Mouse (Mus musculus): ENCODE data around the gene Pld6. TPM values are rescaled to one million over a fixed set of nuclear protein-coding genes. Genes with fewer than 3 reads are reported as not detected.

The Pld6 gene
- total and polyA plus RNA-seq, 3 experiments: 3.1 to 5.5 TPM; not detected in 1

GRCm38 (mm10) chr11:59810480-59811158 is 23.2 kb upstream of the Pld6 start (continued):
- peak in 1 of 2 experiments; percentile 41; a peak in 1 of 4 replicates for TF ChIP-seq EP300 (IDR thresholded peaks at IDR 0.05; ENCODE audit: low read depth in 1 of 2, low read length in 2 of 2)
- peak; percentile 31; the same call in 1 of the 2 replicates for TF ChIP-seq HCFC1 (IDR thresholded peaks at IDR 0.05; ENCODE audit: low read depth, low read length)
- no peak for TF ChIP-seq JUND (IDR thresholded peaks at IDR 0.05; ENCODE audit: low read depth, low read length)
- TF ChIP-seq ZNF384 (IDR thresholded peaks at IDR 0.05; ENCODE audit: low read depth, low read length): no peak

GRCm38 (mm10) chr11:59809670-59810474 is 22.4 kb upstream of the Pld6 start, which contains the start of gene Flcn:
Flcn (minus strand) TSS chr11:59810016.
- Histone ChIP-seq H3K36me3 (ENCODE audit: control insufficient read depth in 1 of 2, insufficient read depth in 2 of 2, low read length in 2 of 2) (peaks cover 0 to 7% of the 10 kb centered on the region in 2 experiments; a peak in 3 of 4 replicates), H3K79me2 (ENCODE audit: control insufficient read depth, insufficient read depth, low read length, poor library complexity) (peaks cover 17% of the 10 kb centered on the region), H3K9ac (ENCODE audit: control insufficient read depth, low read depth, low read length, poor library complexity, severe bottlenecking) (peak within 1 kb of the TSS; percentile 96), H3K4me3 (ENCODE audit: control insufficient read depth in 1 of 2, insufficient read depth in 1 of 2, low read depth in 2 of 2, low read length in 2 of 2) (peak within 1 kb of the TSS; percentile 64 to 88), H3K27me3 (ENCODE audit: control insufficient read depth in 1 of 2, insufficient read depth in 2 of 2, low read length in 2 of 2) (no peaks in the 10 kb centered on the region), H3K4me1 (ENCODE audit: control insufficient read depth in 1 of 2, insufficient read depth in 2 of 2, low read length in 2 of 2) (peaks cover 3 to 12% of the 10 kb centered on the region in 2 experiments; a peak in 3 of 4 replicates), H3K27ac (ENCODE audit: control insufficient read depth, low read depth, low read length) (peak within 1 kb of the TSS; percentile 94), H3K9me3 (replicated peaks; ENCODE audit: insufficient read depth, low read length) (no peaks in the 10 kb centered on the region)
- DNase-seq (ENCODE audit: low read depth, low spot score): peak; percentile 97
- TF ChIP-seq TCF12 (IDR thresholded peaks at IDR 0.05; ENCODE audit: low read depth, low read length) (peak; percentile 69), HCFC1 (IDR thresholded peaks at IDR 0.05; ENCODE audit: low read depth, low read length) (peak; percentile 87), NRF1 (IDR thresholded peaks at IDR 0.05; ENCODE audit: insufficient read depth, low read depth, low read length, poor library complexity, severe bottlenecking) (peak; percentile 88), ZC3H11A (IDR thresholded peaks at IDR 0.05; ENCODE audit: low read depth, low read length) (no peak), POLR2AphosphoS5 (IDR thresholded peaks at IDR 0.05; ENCODE audit: borderline replicate concordance, low read depth, low read length) (no peak), GABPA (IDR thresholded peaks at IDR 0.05; ENCODE audit: low read depth, low read length) (no peak; the same call in 1 of the 2 replicates), TAL1 (IDR thresholded peaks at IDR 0.05; ENCODE audit: low read length) (no peak), ZMIZ1 (IDR thresholded peaks at IDR 0.05; ENCODE audit: low read depth, low read length) (peak; percentile 96), GATA1 (IDR thresholded peaks at IDR 0.05; ENCODE audit: low read depth, low read length) (peak; percentile 32; the same call in 1 of the 2 replicates), CTCF (IDR thresholded peaks at IDR 0.05 in 2 of 3, conservative IDR thresholded peaks at IDR 0.05 in 1 of 3; ENCODE audit: control insufficient read depth in 1 of 3, insufficient read depth in 1 of 3, low read depth in 2 of 3, low read length in 3 of 3, poor library complexity in 1 of 3, severe bottlenecking in 1 of 3) (no peak), SMC3 (IDR thresholded peaks at IDR 0.05; ENCODE audit: low read depth, low read length) (no peak), POLR2AphosphoS2 (IDR thresholded peaks at IDR 0.05; ENCODE audit: low read length) (peak; percentile 95), CHD2 (IDR thresholded peaks at IDR 0.05; ENCODE audit: low read length) (no peak), ELF1 (IDR thresholded peaks at IDR 0.05; ENCODE audit: low read depth, low read length) (peak; percentile 62; the same call in 1 of the 2 replicates), MAZ (IDR thresholded peaks at IDR 0.05; ENCODE audit: low read depth, low read length) (peak; percentile 80; the same call in 1 of the 2 replicates), KAT2A (conservative IDR thresholded peaks at IDR 0.05; ENCODE audit: low read depth, low read length) (no peak; the same call in 1 of the 2 replicates), SIN3A (IDR thresholded peaks at IDR 0.05; ENCODE audit: low read length) (peak; percentile 98), ETS1 (IDR thresholded peaks at IDR 0.05; ENCODE audit: low read depth, low read length) (peak; percentile 47; the same call in 1 of the 2 replicates), RCOR1 (IDR thresholded peaks at IDR 0.05; ENCODE audit: low read depth, low read length) (0 out of 2 replicates have a peak, but pooled peaks have one; percentile 9), MEF2A (IDR thresholded peaks at IDR 0.05; ENCODE audit: extremely low read depth, insufficient replicate concordance, low read depth, low read length, poor library complexity, severe bottlenecking) (peak; percentile 39; the same call in 1 of the 2 replicates), CHD1 (IDR thresholded peaks at IDR 0.05; ENCODE audit: low read depth, low read length) (peak; percentile 100), ZNF384 (IDR thresholded peaks at IDR 0.05; ENCODE audit: low read depth, low read length) (no peak), MXI1 (IDR thresholded peaks at IDR 0.05; ENCODE audit: low read depth, low read length) (peak; percentile 17; the same call in 1 of the 2 replicates), NELFE (IDR thresholded peaks at IDR 0.05; ENCODE audit: low read depth, low read length) (peak; percentile 87), MYB (IDR thresholded peaks at IDR 0.05; ENCODE audit: low read depth, low read length) (no peak), MYC (IDR thresholded peaks at IDR 0.05; ENCODE audit: low read depth, low read length) (peak; percentile 86), MAX (IDR thresholded peaks at IDR 0.05; ENCODE audit: low read length) (peak; percentile 65), BHLHE40 (IDR thresholded peaks at IDR 0.05; ENCODE audit: borderline replicate concordance, low read depth, low read length) (0 out of 2 replicates have a peak, but pooled peaks have one; percentile 78), JUND (IDR thresholded peaks at IDR 0.05; ENCODE audit: low read depth, low read length) (no peak), POLR2A (IDR thresholded peaks at IDR 0.05; ENCODE audit: control insufficient read depth in 1 of 2, insufficient read depth in 1 of 2, low read depth in 1 of 2, low read length in 2 of 2, poor library complexity in 1 of 2) (peak; percentile 65 to 95)
